Mouse (Mus musculus) MEL (cell line): ENCODE results near the gene Pter. TPM values are rescaled to one million over a fixed set of nuclear protein-coding genes. Genes with fewer than 3 reads are reported as not detected.

Source experiments
- DNase-seq: peaks from one replicate; pipeline ENCODE4 v3.0.0; 2011; ENCODE audit warnings: low read depth, low spot score
- H3K27ac ChIP-seq: 2 replicates; pipeline ENCODE4 v1.5.1; 2012; ENCODE audit warnings: low read depth, mild to moderate bottlenecking, control low read depth, low read length, moderate library complexity; ENCODE audit not compliant: control insufficient read depth
- H3K27me3 ChIP-seq, 2 experiments: fragments of 150-350 bp in 1 of 2; sonication (generic) in 1 of 2; 2 replicates each; pipeline ENCODE4 v1.6.1; 2012; ENCODE audit warnings: low read length in 2 of 2, mild to moderate bottlenecking in 2 of 2, improper control_type of control experiment in 1 of 2, moderate library complexity in 1 of 2; ENCODE audit not compliant: insufficient read depth in 2 of 2, control insufficient read depth in 1 of 2
- H3K36me3 ChIP-seq, 2 experiments: 2 replicates each; pipeline ENCODE4 v1.6.1; 2012 to 2014; ENCODE audit warnings: low read length in 2 of 2, improper control_type of control experiment in 1 of 2, inconsistent platforms in 1 of 2, mild to moderate bottlenecking in 1 of 2; ENCODE audit not compliant: insufficient read depth in 2 of 2, control insufficient read depth in 1 of 2
- H3K4me1 ChIP-seq, 2 experiments: fragments of 150-350 bp in 1 of 2; sonication (generic) in 1 of 2; 2 replicates each; pipeline ENCODE4 v1.6.1; 2012; ENCODE audit warnings: low read length in 2 of 2, improper control_type of control experiment in 1 of 2, mild to moderate bottlenecking in 1 of 2; ENCODE audit not compliant: insufficient read depth in 2 of 2, control insufficient read depth in 1 of 2
- H3K4me3 ChIP-seq, 2 experiments: fragments of 150-350 bp in 1 of 2; sonication (generic) in 1 of 2; 2 replicates each; pipeline ENCODE4 v1.5.1; 2012; ENCODE audit warnings: low read depth in 2 of 2, low read length in 2 of 2, mild to moderate bottlenecking in 2 of 2, moderate library complexity in 2 of 2, control low read depth in 1 of 2, improper control_type of control experiment in 1 of 2; ENCODE audit not compliant: control insufficient read depth in 1 of 2, insufficient read depth in 1 of 2
- H3K79me2 ChIP-seq: 2 replicates; pipeline ENCODE4 v1.6.1; 2012; ENCODE audit warnings: mild to moderate bottlenecking, low read length, moderate library complexity; ENCODE audit not compliant: control insufficient read depth, poor library complexity, insufficient read depth
- H3K9ac ChIP-seq: 2 replicates; pipeline ENCODE4 v1.6.1; 2012; ENCODE audit warnings: low read depth, mild to moderate bottlenecking, control low read depth, low read length, moderate library complexity; ENCODE audit not compliant: control insufficient read depth, poor library complexity, severe bottlenecking
- H3K9me3 ChIP-seq: fragments of 150-350 bp; sonication (generic); replicated peaks from 2 replicates; pipeline ENCODE4 v1.6.1; 2012; ENCODE audit warnings: mild to moderate bottlenecking, low read length, improper control_type of control experiment, moderate library complexity; ENCODE audit not compliant: insufficient read depth
- CHD1 ChIP-seq: IDR thresholded peaks from 2 replicates; pipeline ENCODE4 v1.6.1; 2012; ENCODE audit warnings: low read depth, mild to moderate bottlenecking, inconsistent platforms, low read length, improper control_type of control experiment
- CTCF ChIP-seq, 3 experiments: IDR thresholded peaks in 2 of 3; conservative IDR thresholded peaks in 1 of 3; 2 replicates each; pipeline ENCODE4 v1.5.1; 2011 to 2012; ENCODE audit warnings: low read length in 3 of 3, low read depth in 2 of 3, mild to moderate bottlenecking in 2 of 3, improper control_type of control experiment in 1 of 3, inconsistent platforms in 1 of 3, mixed read lengths in 1 of 3, moderate library complexity in 1 of 3; ENCODE audit not compliant: control insufficient read depth in 1 of 3, insufficient read depth in 1 of 3, poor library complexity in 1 of 3, severe bottlenecking in 1 of 3
- E2F4 ChIP-seq: IDR thresholded peaks from 2 replicates; pipeline ENCODE4 v1.6.1; 2011; ENCODE audit warnings: low read depth, low read length, improper control_type of control experiment, borderline replicate concordance
- GABPA ChIP-seq: IDR thresholded peaks from 2 replicates; pipeline ENCODE4 v1.6.1; 2012; ENCODE audit warnings: low read depth, mild to moderate bottlenecking, inconsistent platforms, low read length, improper control_type of control experiment, moderate library complexity
- HCFC1 ChIP-seq: IDR thresholded peaks from 2 replicates; pipeline ENCODE4 v1.6.1; 2012; ENCODE audit warnings: low read depth, mild to moderate bottlenecking, inconsistent platforms, low read length, improper control_type of control experiment, moderate library complexity
- KAT2A ChIP-seq: conservative IDR thresholded peaks from 2 replicates; pipeline ENCODE4 v1.6.1; 2012; ENCODE audit warnings: low read depth, low read length, improper control_type of control experiment, inconsistent platforms
- MAFK ChIP-seq: IDR thresholded peaks from 2 replicates; pipeline ENCODE4 v1.6.1; 2011; ENCODE audit warnings: low read depth, mild to moderate bottlenecking, low read length, improper control_type of control experiment, borderline replicate concordance
- MAX ChIP-seq: IDR thresholded peaks from 2 replicates; pipeline ENCODE4 v1.6.1; 2011; ENCODE audit warnings: low read length, improper control_type of control experiment
- MXI1 ChIP-seq: IDR thresholded peaks from 2 replicates; pipeline ENCODE4 v1.6.1; 2011; ENCODE audit warnings: mild to moderate bottlenecking, low read depth, low read length, improper control_type of control experiment
- MYB ChIP-seq: IDR thresholded peaks from 2 replicates; pipeline ENCODE4 v1.6.1; 2011; ENCODE audit warnings: mild to moderate bottlenecking, low read depth, low read length, improper control_type of control experiment
- MYC ChIP-seq: IDR thresholded peaks from 2 replicates; pipeline ENCODE4 v1.6.1; 2011; ENCODE audit warnings: low read depth, mild to moderate bottlenecking, low read length, improper control_type of control experiment, moderate library complexity
- POLR2A ChIP-seq, 2 experiments: IDR thresholded peaks; 2 replicates each; pipeline ENCODE4 v1.6.1; 2011 to 2012; ENCODE audit warnings: low read length in 2 of 2, mild to moderate bottlenecking in 2 of 2, control low read depth in 1 of 2, improper control_type of control experiment in 1 of 2, low read depth in 1 of 2, moderate library complexity in 1 of 2; ENCODE audit not compliant: control insufficient read depth in 1 of 2, insufficient read depth in 1 of 2, poor library complexity in 1 of 2
- RAD21 ChIP-seq: IDR thresholded peaks from 2 replicates; pipeline ENCODE4 v1.6.1; 2011; ENCODE audit warnings: mild to moderate bottlenecking, low read depth, low read length, improper control_type of control experiment
- RCOR1 ChIP-seq: IDR thresholded peaks from 2 replicates; pipeline ENCODE4 v1.6.1; 2012; ENCODE audit warnings: low read depth, mild to moderate bottlenecking, inconsistent platforms, low read length, improper control_type of control experiment
- SIN3A ChIP-seq: IDR thresholded peaks from 2 replicates; pipeline ENCODE4 v1.6.1; 2012; ENCODE audit warnings: low read length, improper control_type of control experiment, inconsistent platforms
- SMC3 ChIP-seq: IDR thresholded peaks from 2 replicates; pipeline ENCODE4 v1.6.1; 2011; ENCODE audit warnings: low read depth, low read length, improper control_type of control experiment
- TAL1 ChIP-seq: IDR thresholded peaks from 2 replicates; pipeline ENCODE4 v1.6.1; 2012; ENCODE audit warnings: mild to moderate bottlenecking, inconsistent platforms, low read length, moderate library complexity, mixed read lengths
- TBP ChIP-seq: IDR thresholded peaks from 2 replicates; pipeline ENCODE4 v1.8.0; 2011; ENCODE audit warnings: low read depth, low read length, improper control_type of control experiment
- TCF12 ChIP-seq: IDR thresholded peaks from 2 replicates; pipeline ENCODE4 v1.6.1; 2014; ENCODE audit warnings: low read depth, mild to moderate bottlenecking, inconsistent platforms, low read length, improper control_type of control experiment, moderate library complexity
- UBTF ChIP-seq: IDR thresholded peaks from 2 replicates; pipeline ENCODE4 v1.6.1; 2012; ENCODE audit warnings: low read depth, mild to moderate bottlenecking, inconsistent platforms, low read length, improper control_type of control experiment, moderate library complexity, borderline replicate concordance; ENCODE audit not compliant: insufficient read depth
- ZMIZ1 ChIP-seq: IDR thresholded peaks from 2 replicates; pipeline ENCODE4 v1.6.1; 2012; ENCODE audit warnings: low read depth, mild to moderate bottlenecking, inconsistent platforms, low read length, improper control_type of control experiment, moderate library complexity
- polyA plus RNA-seq, 2 experiments: library from polyadenylated mRNA; stranded (reverse) in 1 of 2; unstranded in 1 of 2; fragments of >175 nt in 1 of 2; fragments of >200 nt in 1 of 2; gene quantifications; 2 replicates each; pipeline versions ENCODE4 v1.2.1 to v1.2.4; 2012; ENCODE audit warnings: low replicate concordance in 2 of 2, low read depth in 1 of 2; ENCODE audit not compliant: insufficient read length in 2 of 2, insufficient read depth in 1 of 2, missing spikeins in 1 of 2
- total RNA-seq: library from RNA; depleted of rRNA; stranded (reverse); fragments of 300-350 nt; gene quantifications from 2 replicates; pipeline ENCODE4 v1.2.3, GENCODE M21; 2012

The Pter gene
- total and polyA plus RNA-seq, 3 experiments, result 19.4 to 19.6 TPM; not detected in 1

DNA sequence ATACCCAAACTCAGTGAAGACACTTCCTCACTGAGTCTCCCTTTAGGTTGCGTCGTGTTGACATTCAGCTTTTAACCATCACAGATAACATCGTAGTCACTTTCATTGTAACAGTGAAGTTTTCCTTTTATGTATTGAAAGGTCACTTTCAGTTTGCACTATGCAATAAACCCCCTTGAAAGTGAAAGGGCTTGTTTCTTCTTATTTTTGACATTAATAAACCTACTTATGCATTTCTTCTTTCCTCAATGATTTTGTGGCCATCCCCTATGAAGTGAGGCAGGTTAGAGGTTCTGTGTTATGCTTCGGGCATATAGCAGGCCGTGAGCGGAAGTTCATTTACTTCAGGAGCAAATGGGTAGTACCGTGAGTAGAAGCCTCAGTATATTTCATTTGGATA, 53.5 kb downstream of the Pter start:
- no peaks in the 10 kb centered on the region; a peak in 2 of 4 replicates for H3K36me3 ChIP-seq

DNA sequence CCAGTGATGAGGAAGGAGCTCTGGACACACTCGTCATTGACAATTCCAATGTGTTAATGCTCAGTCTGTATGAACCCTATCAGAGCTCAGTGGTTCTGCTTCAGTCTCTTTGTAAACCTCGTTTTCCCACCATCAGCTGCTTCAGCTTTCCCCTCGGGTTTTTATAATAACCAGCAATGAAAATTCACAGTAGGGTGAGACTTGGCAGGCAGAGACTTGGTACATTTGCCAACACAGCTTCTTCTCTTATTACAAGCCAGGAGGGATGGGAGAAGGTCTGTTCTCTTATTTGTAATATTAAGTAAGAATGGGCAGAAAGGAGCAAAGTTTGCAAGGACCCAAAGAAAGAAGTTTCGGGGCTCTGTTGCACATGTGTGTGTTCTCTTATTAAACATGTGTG, 54.9 kb downstream of the Pter start:
- H3K27me3 ChIP-seq, result no peaks in the 10 kb centered on the region
- H3K27ac ChIP-seq, result no peak overlapping the region
- no peaks in the 10 kb centered on the region for H3K4me1 ChIP-seq
- no peaks in the 10 kb centered on the region for H3K9me3 ChIP-seq
- DNase-seq, result no peak
- no peaks in the 10 kb centered on the region for H3K79me2 ChIP-seq
- no peaks in the 10 kb centered on the region; a peak in 2 of 4 replicates for H3K36me3 ChIP-seq
- no peak for TF ChIP-seq TBP
- no peak for TF ChIP-seq MYB
- TF ChIP-seq SIN3A, result no peak
- no peak for TF ChIP-seq E2F4
- no peak for TF ChIP-seq RAD21
- no peak for TF ChIP-seq POLR2A (IDR thresholded peaks at IDR 0.05; ENCODE audit: control insufficient read depth in 1 of 2, insufficient read depth in 1 of 2, low read depth in 1 of 2, low read length in 2 of 2, poor library complexity in 1 of 2)
- TF ChIP-seq SMC3, result no peak
- no peak for TF ChIP-seq HCFC1
- TF ChIP-seq MAFK, result no peak
- TF ChIP-seq MXI1, result no peak
- TF ChIP-seq GABPA, result no peak
- TF ChIP-seq KAT2A, result no peak
- TF ChIP-seq ZMIZ1, result no peak
- no peak for TF ChIP-seq CTCF (IDR thresholded peaks at IDR 0.05 in 2 of 3, conservative IDR thresholded peaks at IDR 0.05 in 1 of 3; ENCODE audit: control insufficient read depth in 1 of 3, insufficient read depth in 1 of 3, low read depth in 2 of 3, low read length in 3 of 3, poor library complexity in 1 of 3, severe bottlenecking in 1 of 3)
- no peak for TF ChIP-seq TAL1
- TF ChIP-seq RCOR1, result no peak
- TF ChIP-seq CHD1, result no peak
- no peak for TF ChIP-seq MYC
- no peak for TF ChIP-seq TCF12
- no peak overlapping the region for H3K9ac ChIP-seq
- H3K4me3 ChIP-seq, result no peak overlapping the region

More for the DNA sequence above, 53.5 kb downstream of the Pter start:
- H3K9me3 ChIP-seq, result no peaks in the 10 kb centered on the region
- H3K27ac ChIP-seq, result no peak overlapping the region
- no peaks in the 10 kb centered on the region for H3K27me3 ChIP-seq
- no peaks in the 10 kb centered on the region for H3K4me1 ChIP-seq
- no peaks in the 10 kb centered on the region for H3K79me2 ChIP-seq
- H3K9ac ChIP-seq, result no peak overlapping the region
- no peak for DNase-seq
- TF ChIP-seq MAX (no peak), UBTF (no peak)
- no peak overlapping the region for H3K4me3 ChIP-seq
